Mouse (Mus musculus): ENCODE measurements at regions not wholly inside any gene's neighbourhood (a gene's known extent, or its start where the extent isn't known, plus 50 kb on each side); places are given as distances from the start of the nearest gene placed in this dataset.

DNA sequence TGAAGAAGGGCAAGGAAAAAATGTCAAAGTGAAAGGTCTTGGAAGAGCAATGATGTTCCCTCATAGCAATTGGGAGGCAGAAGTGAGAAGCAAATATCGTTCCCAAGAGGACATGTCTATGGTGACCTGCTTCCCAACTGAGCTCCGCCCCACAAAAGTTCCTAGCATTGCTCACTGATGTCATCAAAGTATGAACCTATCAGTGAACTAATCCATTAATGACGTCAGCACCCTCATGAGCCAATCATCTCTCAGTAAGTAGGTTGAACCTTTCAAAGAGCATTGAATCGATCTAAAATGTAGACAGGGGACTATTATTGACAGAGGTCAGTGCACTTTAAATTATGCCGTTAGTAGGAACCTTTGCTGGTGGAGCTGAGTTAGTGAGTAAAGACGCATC is 267.4 kb downstream of the 1700009N14Rik start:
- Histone ChIP-seq H3K27ac (no peak overlapping the region), H3K4me1 (no peaks in the 10 kb centered on the region), H3K36me3 (ENCODE audit: poor library complexity, severe bottlenecking) (no peaks in the 10 kb centered on the region), H3K9ac (no peak overlapping the region), H3K4me3 (no peak overlapping the region), H3K9me3 (replicated peaks) (no peaks in the 10 kb centered on the region), H3K27me3 (no peaks in the 10 kb centered on the region), H3K4me2 (no peak overlapping the region)
- no peak for ATAC-seq
- 89% methylated on average over 6 of the region's 6 CpGs for WGBS

DNA sequence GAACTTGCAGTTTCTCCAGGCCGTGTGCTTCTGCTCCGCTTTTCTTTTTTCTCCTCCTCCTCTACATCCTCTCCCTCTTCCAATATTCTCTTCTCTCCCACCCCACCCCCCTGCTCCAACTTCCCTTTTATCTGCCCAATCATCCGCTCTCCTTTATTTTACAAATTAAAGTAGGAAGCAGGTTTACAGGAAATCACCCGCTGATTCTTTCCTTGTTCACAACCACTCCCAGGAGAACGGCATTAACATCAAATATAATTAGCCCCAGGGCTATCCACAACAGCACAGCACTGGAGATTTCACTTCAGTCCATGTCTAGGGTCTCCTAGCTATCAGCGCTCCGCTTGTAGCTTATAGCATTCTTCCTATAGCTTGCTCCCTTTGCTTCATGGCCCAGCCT is 268.6 kb downstream of the 1700009N14Rik start:
- no peak overlapping the region for H3K4me2 ChIP-seq
- no peaks in the 10 kb centered on the region for H3K4me1 ChIP-seq
- no peak for ATAC-seq
- H3K9ac ChIP-seq = no peak overlapping the region
- no peaks in the 10 kb centered on the region for H3K27me3 ChIP-seq
- no peak overlapping the region for H3K4me3 ChIP-seq
- no peaks in the 10 kb centered on the region for H3K36me3 ChIP-seq (ENCODE audit: poor library complexity, severe bottlenecking)
- no peak overlapping the region for H3K27ac ChIP-seq
- H3K9me3 ChIP-seq (replicated peaks) = no peaks in the 10 kb centered on the region
- 80% methylated on average over 7 of the region's 7 CpGs for WGBS

DNA sequence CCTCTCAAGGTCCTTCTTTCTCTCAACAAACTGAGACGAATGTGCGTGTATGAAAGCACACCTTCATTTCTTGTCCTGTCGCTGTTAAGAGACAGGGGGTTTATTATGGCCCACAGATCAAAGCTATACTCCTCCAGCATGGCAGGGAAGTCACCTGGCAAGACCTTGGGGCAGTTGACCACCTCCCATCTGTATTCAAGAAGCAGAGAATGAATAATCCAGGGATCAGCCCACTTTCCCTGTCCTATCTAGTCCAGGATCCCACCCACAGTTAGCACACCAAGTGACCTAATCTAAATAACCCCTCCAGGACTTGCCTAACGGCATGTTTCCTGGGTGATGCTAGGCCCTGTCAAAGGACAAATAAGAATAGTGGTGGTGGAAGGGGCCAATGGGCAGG is 269.9 kb downstream of the 1700009N14Rik start:
- ATAC-seq = no peak
- 76% methylated on average over 4 of the region's 4 CpGs for WGBS
- Histone ChIP-seq H3K27ac (no peak overlapping the region), H3K9ac (no peak overlapping the region), H3K4me2 (no peak overlapping the region), H3K9me3 (replicated peaks) (no peaks in the 10 kb centered on the region), H3K4me3 (no peak overlapping the region), H3K4me1 (no peaks in the 10 kb centered on the region), H3K27me3 (no peaks in the 10 kb centered on the region), H3K36me3 (ENCODE audit: poor library complexity, severe bottlenecking) (no peaks in the 10 kb centered on the region)

DNA sequence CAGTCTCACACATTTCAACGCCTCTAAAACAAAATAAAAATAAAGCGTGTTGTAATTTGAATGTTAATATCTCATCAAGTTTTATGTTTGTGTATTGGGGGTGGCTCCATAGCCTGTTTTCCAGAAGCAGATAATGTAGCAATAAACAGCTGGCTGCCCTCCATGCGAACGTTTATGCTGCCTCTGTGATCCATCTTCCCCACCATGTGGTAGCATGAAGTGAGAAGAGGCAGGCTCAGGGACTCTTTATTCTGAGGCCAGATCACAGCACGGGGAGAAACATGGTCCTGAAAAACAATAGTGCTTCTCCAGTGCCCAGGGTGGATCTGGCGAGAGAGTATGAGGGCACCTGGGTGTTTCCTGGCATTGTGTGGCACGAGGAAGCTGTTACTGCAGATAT is 271.4 kb downstream of the 1700009N14Rik start:
- H3K27ac ChIP-seq = no peak overlapping the region
- no peaks in the 10 kb centered on the region for H3K27me3 ChIP-seq
- no peaks in the 10 kb centered on the region for H3K9me3 ChIP-seq (replicated peaks)
- H3K9ac ChIP-seq = no peak overlapping the region
- H3K4me2 ChIP-seq = no peak overlapping the region
- no peak overlapping the region for H3K4me3 ChIP-seq
- H3K36me3 ChIP-seq (ENCODE audit: poor library complexity, severe bottlenecking) = no peaks in the 10 kb centered on the region
- no peaks in the 10 kb centered on the region for H3K4me1 ChIP-seq
- peak; percentile 30; the same call in 1 of the 2 replicates for ATAC-seq
- 74% methylated on average over 7 of the region's 7 CpGs for WGBS

DNA sequence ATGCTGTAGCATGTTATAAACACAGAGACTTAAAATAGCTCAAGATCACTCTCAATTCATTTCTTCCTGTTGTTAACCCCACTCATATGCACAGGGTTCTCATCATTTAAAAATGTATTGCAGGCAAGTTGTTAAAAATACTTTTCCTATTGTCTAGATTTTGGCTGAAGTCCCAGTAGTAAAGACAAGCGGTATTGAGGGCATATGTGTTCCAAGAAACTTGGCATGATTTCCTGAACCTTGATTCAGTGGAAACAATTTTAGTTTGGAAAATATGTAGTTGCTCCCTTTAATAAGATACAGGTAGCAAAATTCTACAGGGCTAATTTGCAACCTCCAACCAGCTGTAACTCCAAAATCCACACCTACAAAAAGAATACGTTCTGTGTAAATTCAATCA is 315.5 kb downstream of the 1700009N14Rik start:
- Histone ChIP-seq H3K9ac (no peak overlapping the region), H3K4me1 (no peaks in the 10 kb centered on the region), H3K4me2 (no peak overlapping the region), H3K36me3 (ENCODE audit: poor library complexity, severe bottlenecking) (no peaks in the 10 kb centered on the region), H3K27me3 (no peaks in the 10 kb centered on the region), H3K9me3 (replicated peaks) (0 out of 2 replicates have a peak, but pooled peaks cover 8% of the 10 kb centered on the region), H3K4me3 (no peak overlapping the region), H3K27ac (no peak overlapping the region)
- 78% methylated on average over 2 of the region's 2 CpGs for WGBS
- ATAC-seq = no peak

DNA sequence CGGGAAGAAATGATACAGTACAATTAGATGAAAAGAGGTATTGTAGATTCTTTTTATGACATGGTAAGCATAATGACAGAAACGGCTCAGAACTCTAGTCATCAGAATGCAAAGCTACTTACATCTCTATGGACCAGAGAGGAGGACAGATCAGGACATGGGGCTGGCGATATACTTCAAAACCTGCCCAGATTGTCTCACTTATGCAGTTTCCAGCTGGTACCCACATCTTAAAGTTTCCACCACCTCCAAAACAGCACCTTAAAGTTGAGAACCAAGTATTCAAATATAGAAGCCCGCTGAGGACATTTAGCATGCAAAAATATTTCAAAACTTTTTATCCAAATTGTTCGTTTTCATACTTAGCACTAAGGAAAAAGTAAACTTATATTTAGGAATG is 341.0 kb downstream of the 1700009N14Rik start:
- Histone ChIP-seq H3K4me1 (no peaks in the 10 kb centered on the region), H3K27me3 (no peaks in the 10 kb centered on the region), H3K4me2 (no peak overlapping the region), H3K9me3 (replicated peaks) (no peaks in the 10 kb centered on the region), H3K36me3 (ENCODE audit: poor library complexity, severe bottlenecking) (no peaks in the 10 kb centered on the region), H3K27ac (no peak overlapping the region), H3K9ac (no peak overlapping the region), H3K4me3 (no peak overlapping the region)
- no peak for ATAC-seq
- WGBS = 85% methylated on average over 5 of the region's 5 CpGs

DNA sequence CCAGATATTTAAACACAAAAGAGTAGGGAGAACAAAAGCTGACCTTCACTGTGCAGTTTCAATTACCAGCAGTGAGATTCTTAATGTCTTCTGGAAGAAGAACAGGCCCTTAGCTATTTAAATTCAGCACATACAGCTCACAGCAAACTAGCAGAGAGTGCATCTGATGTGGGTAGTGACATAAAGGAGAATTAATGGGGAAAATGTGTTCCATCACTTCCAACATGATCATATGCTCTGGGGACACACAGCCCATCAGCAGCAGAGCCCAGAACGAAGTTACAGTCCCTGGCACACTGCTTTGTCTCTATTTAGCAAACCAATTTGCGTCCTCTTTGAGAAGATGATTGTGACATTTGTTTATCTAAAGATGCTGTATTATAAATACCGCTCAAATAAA is 332.9 kb upstream of the Aco1 start:
- Histone ChIP-seq H3K27ac (no peak overlapping the region), H3K4me2 (no peak overlapping the region), H3K27me3 (no peaks in the 10 kb centered on the region), H3K9me3 (replicated peaks) (no peaks in the 10 kb centered on the region), H3K4me1 (no peaks in the 10 kb centered on the region), H3K9ac (no peak overlapping the region), H3K4me3 (no peak overlapping the region), H3K36me3 (ENCODE audit: poor library complexity, severe bottlenecking) (no peaks in the 10 kb centered on the region)
- 67% methylated on average over 3 of the region's 3 CpGs for WGBS
- peak; percentile 30; the same call in 1 of the 2 replicates for ATAC-seq

DNA sequence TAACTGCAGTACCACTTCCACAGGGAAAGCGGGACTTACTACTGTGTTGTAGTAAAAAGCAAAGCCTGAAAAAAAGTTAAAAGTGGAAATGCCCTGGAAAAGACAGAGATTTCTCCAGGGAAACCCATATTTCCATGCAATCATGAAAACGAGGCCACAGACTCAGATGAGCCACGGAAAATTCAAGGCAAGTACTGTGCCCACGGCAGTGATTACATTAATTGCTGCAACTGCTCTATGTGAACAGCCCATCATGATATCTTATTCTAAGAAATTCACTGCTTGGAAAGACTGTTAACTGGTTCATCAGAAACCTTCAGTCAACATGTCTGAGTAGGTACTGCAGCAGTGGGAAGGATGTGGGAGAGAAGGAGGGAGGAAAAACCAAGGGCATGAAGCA is 330.1 kb upstream of the Aco1 start:
- WGBS = 78% methylated on average over 4 of the region's 4 CpGs
- no peak overlapping the region for H3K4me3 ChIP-seq
- H3K4me2 ChIP-seq = no peak overlapping the region
- H3K9me3 ChIP-seq (replicated peaks) = no peaks in the 10 kb centered on the region
- 0 out of 2 replicates have a peak, but pooled peaks cover under 1% of the 10 kb centered on the region for H3K4me1 ChIP-seq
- H3K27me3 ChIP-seq = no peaks in the 10 kb centered on the region
- H3K27ac ChIP-seq = no peak overlapping the region
- H3K9ac ChIP-seq = no peak overlapping the region
- no peaks in the 10 kb centered on the region for H3K36me3 ChIP-seq (ENCODE audit: poor library complexity, severe bottlenecking)
- ATAC-seq = no peak

DNA sequence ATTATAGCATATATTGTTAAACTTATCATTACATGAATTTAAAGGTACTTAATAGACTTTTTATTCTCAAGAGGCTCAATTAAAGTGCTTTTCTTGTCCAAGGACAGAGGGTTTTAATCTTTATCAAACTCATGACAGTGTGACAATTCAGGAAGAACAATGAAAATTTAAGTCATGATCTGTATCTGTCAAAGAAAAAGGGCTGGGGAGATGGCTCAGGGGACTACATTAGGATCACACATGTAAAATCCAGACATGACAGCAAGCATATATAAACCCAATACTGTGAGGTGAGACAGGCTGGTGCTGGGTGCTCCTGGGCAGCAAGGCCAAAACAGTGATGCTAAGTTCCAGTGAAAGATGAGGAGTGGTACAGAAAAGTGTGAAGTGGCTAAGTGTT is 327.3 kb upstream of the Aco1 start:
- Histone ChIP-seq H3K4me1 (0 out of 2 replicates have a peak, but pooled peaks cover 5% of the 10 kb centered on the region), H3K27me3 (no peaks in the 10 kb centered on the region), H3K9me3 (replicated peaks) (no peaks in the 10 kb centered on the region), H3K27ac (no peak overlapping the region), H3K9ac (no peak overlapping the region), H3K4me2 (no peak overlapping the region), H3K36me3 (ENCODE audit: poor library complexity, severe bottlenecking) (no peaks in the 10 kb centered on the region), H3K4me3 (no peak overlapping the region)
- peak; percentile 55; the same call in 1 of the 2 replicates for ATAC-seq

DNA sequence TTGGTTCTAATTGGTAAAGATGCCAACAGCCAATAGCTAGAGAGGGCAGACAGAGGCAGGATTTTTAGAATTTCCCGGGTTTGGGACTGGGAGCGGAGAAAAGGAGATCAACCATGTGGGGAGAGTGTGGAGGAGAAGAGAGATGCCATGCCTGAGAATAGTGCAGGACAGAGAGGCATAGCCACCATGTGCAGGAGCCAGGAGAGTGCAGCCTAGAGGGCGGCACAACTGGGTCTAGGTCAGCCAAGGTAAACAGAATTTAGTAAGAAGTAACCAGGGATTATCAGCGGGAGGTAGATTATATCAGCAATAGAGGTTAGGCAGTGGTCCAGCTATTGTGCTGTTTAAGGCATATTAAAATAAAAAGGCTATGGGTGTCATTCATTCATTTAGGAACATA is 325.2 kb upstream of the Aco1 start:
- H3K27ac ChIP-seq = no peak overlapping the region
- H3K9ac ChIP-seq = no peak overlapping the region
- no peak for ATAC-seq
- no peak overlapping the region for H3K4me3 ChIP-seq
- no peaks in the 10 kb centered on the region for H3K9me3 ChIP-seq (replicated peaks)
- H3K36me3 ChIP-seq (ENCODE audit: poor library complexity, severe bottlenecking) = no peaks in the 10 kb centered on the region
- no peaks in the 10 kb centered on the region for H3K27me3 ChIP-seq
- H3K4me2 ChIP-seq = no peak overlapping the region
- WGBS = 70% methylated on average over 4 of the region's 4 CpGs
- 0 out of 2 replicates have a peak, but pooled peaks cover 5% of the 10 kb centered on the region for H3K4me1 ChIP-seq

DNA sequence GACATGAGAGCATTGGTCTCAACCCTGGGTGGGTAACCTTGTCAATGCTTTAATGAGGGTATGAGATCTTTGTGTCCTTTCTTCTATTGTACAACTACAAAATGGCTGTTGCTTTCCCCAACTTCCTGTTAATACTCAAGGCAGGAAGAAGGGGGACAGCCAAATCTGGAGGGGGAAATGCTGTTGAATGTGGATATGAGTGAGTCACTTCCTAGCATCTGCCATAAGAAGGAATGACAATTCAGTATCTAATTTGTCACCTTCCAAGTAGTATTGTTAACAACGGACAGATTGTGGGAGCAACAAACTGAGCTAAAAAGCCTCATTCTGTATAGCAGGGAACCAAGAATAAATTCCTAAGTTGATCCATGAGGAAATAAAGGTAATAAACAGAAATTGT is 309.2 kb upstream of the Aco1 start:
- Histone ChIP-seq H3K4me3 (no peak overlapping the region), H3K27me3 (no peaks in the 10 kb centered on the region), H3K9ac (no peak overlapping the region), H3K9me3 (replicated peaks) (no peaks in the 10 kb centered on the region), H3K27ac (no peak overlapping the region), H3K4me1 (no peaks in the 10 kb centered on the region), H3K36me3 (ENCODE audit: poor library complexity, severe bottlenecking) (no peaks in the 10 kb centered on the region), H3K4me2 (no peak overlapping the region)
- ATAC-seq = no peak
- 88% methylated on average over 1 of the region's 1 CpGs for WGBS
